Mouse (Mus musculus) heart, adult 2 months (tissue): Measurements from ENCODE around the gene Kbtbd3.

Experiments used
- CTCF ChIP-seq: fragments of 200-600 bp; IDR thresholded peaks from 2 replicates; pipeline ENCODE4 v1.8.1; 2022; ENCODE audit warnings: antibody characterized with exemption, mild to moderate bottlenecking, moderate library complexity
- POLR2A ChIP-seq: fragments of 200-500 bp; IDR thresholded peaks from 2 replicates; pipeline ENCODE4 v1.6.1; 2011; ENCODE audit warnings: mild to moderate bottlenecking, low read depth, low read length, control low read depth; ENCODE audit not compliant: insufficient read depth

- TF ChIP-seq POLR2A: no peak
- peak; percentile 47 for TF ChIP-seq CTCF
These were observed 4.8 kb upstream of the Kbtbd3 start for GRCm38 (mm10) chr9:4304867-4305266.
